Mouse (Mus musculus) fat pad, adult 2 months (tissue): Measurements from ENCODE around the gene Rab29.
A peak's percentile ranks its signal among the peaks of the same experiment; 100 is the strongest.
"Not testable (repeated sequence)": the region's sequence is repeated elsewhere in the genome, so short reads cannot be mapped to it uniquely, and the experiment has no call there.

Source experiments
- DNase-seq: peaks from one replicate; pipeline ENCODE4 v3.0.0-alpha.2; 2011; ENCODE audit warnings: low read depth, low spot score; ENCODE audit errors: extremely low read depth

Rab29 gene

GRCm38 (mm10) chr1:131861811-131862210 lies 5.2 kb upstream of the Rab29 start:
- no peak for DNase-seq

- DNase-seq = no peak
These were observed 1.4 kb upstream of the Rab29 start for GRCm38 (mm10) chr1:131865596-131865995.

- no peak for DNase-seq
These were observed 572 bp upstream of the Rab29 start for GRCm38 (mm10) chr1:131866304-131866999.

- DNase-seq = no peak
These were observed 894 bp downstream of the Rab29 start for GRCm38 (mm10) chr1:131867946-131868290.

- DNase-seq = no peak
These were observed 2.5 kb downstream of the Rab29 start for GRCm38 (mm10) chr1:131869561-131869960.

GRCm38 (mm10) chr1:131872856-131873255 lies 5.8 kb downstream of the Rab29 start:
- no peak for DNase-seq

GRCm38 (mm10) chr1:131879816-131880215 lies 12.8 kb downstream of the Rab29 start:
- no peak for DNase-seq

GRCm38 (mm10) chr1:131882787-131883186 lies 15.8 kb downstream of the Rab29 start:
- DNase-seq = no peak

GRCm38 (mm10) chr1:131886173-131886572 lies 19.1 kb downstream of the Rab29 start:
- no peak for DNase-seq

- no peak for DNase-seq
These were observed 19.6 kb downstream of the Rab29 start for GRCm38 (mm10) chr1:131886641-131887040.

GRCm38 (mm10) chr1:131890043-131890658 lies 23.1 kb downstream of the Rab29 start:
- no peak for DNase-seq

- DNase-seq = no peak
These were observed 24.4 kb downstream of the Rab29 start for GRCm38 (mm10) chr1:131891436-131891835.

GRCm38 (mm10) chr1:131902679-131903078 lies 35.7 kb downstream of the Rab29 start:
- DNase-seq = no peak

- no peak for DNase-seq
These were observed 36.2 kb downstream of the Rab29 start for GRCm38 (mm10) chr1:131903251-131903650.

GRCm38 (mm10) chr1:131905497-131905896 lies 38.5 kb downstream of the Rab29 start:
- no peak for DNase-seq

- no peak for DNase-seq
These were observed 41.4 kb downstream of the Rab29 start for GRCm38 (mm10) chr1:131908456-131908855.

GRCm38 (mm10) chr1:131909236-131909635 lies 42.2 kb downstream of the Rab29 start:
- not testable (repeated sequence) for DNase-seq

- peak; percentile 88 for DNase-seq
These were observed 43.1 kb downstream of the Rab29 start, which contains the start of gene Nucks1 for GRCm38 (mm10) chr1:131910001-131910648. TSS of gene Nucks1 (plus strand) at chr1:131910534.

- DNase-seq = no peak
These were observed 43.9 kb downstream of the Rab29 start for GRCm38 (mm10) chr1:131910674-131911558.

- no peak for DNase-seq
These were observed 50.6 kb downstream of the Rab29 start for GRCm38 (mm10) chr1:131917634-131918033.

- DNase-seq = no peak
These were observed 52.0 kb downstream of the Rab29 start for GRCm38 (mm10) chr1:131919052-131919451.
